Mouse (Mus musculus) kidney, adult 18-20 months (tissue): ENCODE measurements at regions not wholly inside any gene's neighbourhood (a gene's known extent, or its start where the extent isn't known, plus 50 kb on each side); places are given as distances from the start of the nearest gene placed in this dataset.

ENCODE experiments used
- DNase-seq: peaks from one replicate; pipeline ENCODE4 v3.0.0; 2021

GRCm38 (mm10) chr2:122863343-122863970 is 98.4 kb downstream of the Sqor start:
- DNase-seq, result no peak

DNA sequence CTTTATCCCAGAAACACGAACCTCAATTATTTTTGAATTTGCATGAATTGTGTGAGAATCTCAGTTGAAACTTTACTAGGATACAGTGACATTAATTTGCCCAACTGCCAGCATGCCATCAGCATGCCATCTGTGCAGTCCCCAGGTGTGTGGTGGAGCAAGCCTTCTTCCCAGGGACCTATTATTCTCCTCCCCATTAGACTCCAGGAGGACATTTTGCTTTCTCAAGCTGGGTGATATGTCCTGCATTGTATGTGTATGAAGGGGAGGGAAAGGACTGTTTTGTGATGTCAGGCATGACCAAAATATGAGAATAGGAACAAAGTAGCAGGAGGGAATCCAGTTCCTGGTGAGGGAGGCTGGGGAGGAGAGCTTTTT is 98.9 kb downstream of the Sqor start:
- no peak for DNase-seq

GRCm38 (mm10) chr2:122887111-122887510 is 122.1 kb downstream of the Sqor start:
- peak; percentile 60 for DNase-seq

- DNase-seq, result no peak
These were observed 122.5 kb downstream of the Sqor start for GRCm38 (mm10) chr2:122887526-122887925.

DNA sequence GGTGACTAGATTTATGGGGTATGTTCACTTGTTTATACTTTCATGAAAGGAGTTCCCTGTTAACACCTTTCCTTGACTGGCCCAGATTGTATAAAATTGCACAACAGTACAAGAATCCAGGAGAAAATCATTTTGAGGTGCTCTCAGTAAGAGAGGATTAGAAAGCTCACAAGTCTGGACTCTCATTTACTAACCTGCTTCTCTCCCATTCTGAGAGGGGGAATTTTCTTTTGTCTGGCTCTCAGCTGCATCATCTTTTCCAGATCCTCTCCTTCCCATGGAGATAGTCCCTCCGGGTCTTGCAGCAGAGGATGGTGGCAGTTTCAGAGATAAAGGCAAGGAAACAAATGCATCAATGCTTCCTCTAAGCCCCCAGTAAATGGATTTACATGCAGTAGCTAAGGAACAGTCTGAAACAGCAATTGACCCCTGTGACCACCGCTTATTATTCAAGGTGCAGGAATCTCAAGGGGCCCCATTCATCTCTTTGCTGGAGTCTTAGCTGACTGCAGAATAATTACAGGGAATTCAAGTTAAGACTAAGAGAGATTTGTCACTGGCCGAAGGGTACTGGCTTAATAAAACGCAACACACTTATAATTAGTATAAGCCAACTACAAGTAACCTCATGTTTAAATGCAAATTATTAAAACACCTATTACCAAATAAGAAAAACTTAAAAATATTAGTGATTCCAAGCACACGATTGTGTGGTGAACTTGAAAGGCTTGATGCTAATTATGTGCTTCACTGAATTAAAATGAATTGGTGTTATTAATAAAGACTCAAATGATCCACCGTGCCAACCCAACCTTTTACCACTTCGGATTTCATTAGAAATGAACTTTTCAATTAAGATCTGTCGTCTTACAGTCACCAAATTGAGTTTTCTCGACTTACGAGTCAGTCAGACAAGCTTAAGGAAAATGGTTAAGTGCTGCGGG is 140.4 kb downstream of the Sqor start:
- DNase-seq, result no peak

GRCm38 (mm10) chr2:122916772-122917171 is 151.7 kb downstream of the Sqor start:
- no peak for DNase-seq

DNA sequence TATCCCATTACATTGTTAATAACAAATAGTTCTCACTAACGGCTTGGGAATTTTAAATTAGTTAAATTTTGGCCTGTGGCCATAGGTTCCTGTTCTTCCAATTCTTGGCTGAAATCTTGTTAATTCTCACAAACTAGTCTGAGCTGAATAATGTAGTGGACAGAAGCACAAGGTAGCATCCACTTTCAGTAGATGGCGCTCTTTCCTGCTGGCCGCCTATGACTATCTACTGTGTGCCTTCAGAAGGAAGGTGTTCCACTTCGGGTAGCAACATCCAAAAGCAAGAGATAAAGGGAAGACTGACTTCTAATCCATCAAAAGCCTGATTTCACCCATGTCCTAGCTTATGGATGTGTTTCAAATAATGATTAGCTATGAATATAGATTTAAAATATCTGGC is 172.9 kb downstream of the Sqor start:
- no peak for DNase-seq

GRCm38 (mm10) chr2:122944841-122945240 is 179.8 kb downstream of the Sqor start:
- no peak for DNase-seq

DNA sequence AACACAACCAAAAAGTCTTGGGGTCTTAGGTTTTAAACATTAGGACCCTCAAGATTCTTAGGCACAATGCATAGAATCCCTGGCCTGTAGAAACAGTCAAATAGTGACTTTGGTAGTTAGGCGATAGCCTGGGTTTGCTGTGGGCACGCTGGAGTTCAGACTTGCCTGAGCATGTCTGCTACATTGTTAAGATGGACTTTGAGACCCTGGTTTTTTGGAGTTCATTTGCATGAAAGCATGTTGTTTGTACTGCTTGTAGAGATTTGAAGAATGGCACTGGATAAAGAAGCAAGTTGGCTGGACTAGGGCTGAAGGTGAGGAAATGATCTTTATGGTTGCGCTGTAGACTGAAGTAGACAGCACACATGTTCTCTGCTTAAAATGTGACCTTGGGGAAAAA is 180.9 kb downstream of the Sqor start:
- DNase-seq, result no peak

DNA sequence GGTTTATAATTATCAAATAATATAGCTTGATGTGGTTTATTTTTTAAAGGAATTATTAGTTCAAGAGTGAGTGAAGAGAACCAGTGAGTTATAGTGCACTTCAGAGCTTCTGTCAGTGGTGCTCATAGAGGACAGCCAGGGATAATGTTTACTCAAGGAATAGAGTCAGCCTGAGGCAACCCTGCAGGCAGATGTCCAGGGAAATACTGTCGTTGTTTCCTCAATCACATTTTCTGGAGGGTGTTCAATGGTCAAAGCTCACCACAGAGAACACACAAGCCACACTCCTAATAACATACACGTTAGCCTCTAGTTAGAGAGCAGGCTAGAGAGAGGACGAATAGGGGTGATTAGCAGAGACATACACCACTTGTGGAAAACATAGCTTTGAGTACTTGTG is 184.0 kb downstream of the Sqor start:
- no peak for DNase-seq

DNA sequence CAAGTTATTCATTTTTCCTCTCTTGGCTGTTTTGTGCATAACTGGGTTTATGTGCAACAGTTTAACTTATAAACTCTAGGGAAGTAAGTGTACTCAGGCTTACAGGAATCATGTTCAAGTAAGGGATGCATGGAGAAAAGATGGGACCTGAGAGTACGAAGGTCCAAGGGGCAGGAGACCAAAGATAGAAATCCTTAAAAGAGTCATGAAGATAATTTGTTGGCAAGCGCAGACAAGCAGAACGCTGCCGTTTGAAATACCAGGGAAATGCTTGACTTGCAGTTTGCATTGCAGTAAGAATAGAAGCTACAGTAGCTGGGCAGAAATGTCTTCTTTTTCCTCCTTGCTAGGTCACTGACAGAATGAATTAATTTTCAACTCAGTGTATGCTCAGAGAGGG is 196.7 kb downstream of the Sqor start:
- DNase-seq, result no peak

GRCm38 (mm10) chr2:122968809-122969628 is 204.0 kb downstream of the Sqor start:
- DNase-seq, result no peak
